Mouse (Mus musculus) ovary, adult 18-20 months (tissue): ENCODE data around the gene Pld4.
A peak's percentile ranks its signal among the peaks of the same experiment; 100 is the strongest.

Experiments
- DNase-seq: peaks from one replicate; pipeline ENCODE4 v3.0.0; 2022; ENCODE audit warnings: low spot score, mixed read lengths

Pld4 gene

GRCm38 (mm10) chr12:112767036-112767890 lies 6.8 kb downstream of the Pld4 start:
- no peak for DNase-seq

- no peak for DNase-seq
These were observed 7.7 kb downstream of the Pld4 start for GRCm38 (mm10) chr12:112768166-112768565.

- no peak for DNase-seq
These were observed 8.6 kb downstream of the Pld4 start for GRCm38 (mm10) chr12:112769031-112769430.

GRCm38 (mm10) chr12:112769751-112770150 lies 9.3 kb downstream of the Pld4 start:
- DNase-seq, result no peak

GRCm38 (mm10) chr12:112770396-112770795 lies 9.9 kb downstream of the Pld4 start:
- DNase-seq, result no peak

- no peak for DNase-seq
These were observed 11.9 kb downstream of the Pld4 start for GRCm38 (mm10) chr12:112772306-112772705.

GRCm38 (mm10) chr12:112773366-112773765 lies 12.9 kb downstream of the Pld4 start:
- DNase-seq, result no peak

- DNase-seq, result no peak
These were observed 13.6 kb downstream of the Pld4 start for GRCm38 (mm10) chr12:112774026-112774425.

- DNase-seq, result no peak
These were observed 14.0 kb downstream of the Pld4 start for GRCm38 (mm10) chr12:112774481-112774880.

GRCm38 (mm10) chr12:112791026-112791425 lies 30.6 kb downstream of the Pld4 start:
- no peak for DNase-seq

- DNase-seq, result peak; percentile 80
These were observed 33.3 kb downstream of the Pld4 start for GRCm38 (mm10) chr12:112793601-112794355.

- DNase-seq, result no peak
These were observed 33.9 kb downstream of the Pld4 start for GRCm38 (mm10) chr12:112794356-112794816.

- DNase-seq, result no peak
These were observed 34.5 kb downstream of the Pld4 start for GRCm38 (mm10) chr12:112794998-112795397.

- DNase-seq, result no peak
These were observed 35.1 kb downstream of the Pld4 start for GRCm38 (mm10) chr12:112795466-112796104.

GRCm38 (mm10) chr12:112796551-112797510 lies 36.4 kb downstream of the Pld4 start:
- DNase-seq, result no peak

GRCm38 (mm10) chr12:112797672-112798331 lies 37.3 kb downstream of the Pld4 start:
- DNase-seq, result peak; percentile 43

- DNase-seq, result no peak
These were observed 37.9 kb downstream of the Pld4 start for GRCm38 (mm10) chr12:112798332-112798681.

- no peak for DNase-seq
These were observed 38.3 kb downstream of the Pld4 start for GRCm38 (mm10) chr12:112798716-112799115.

- DNase-seq, result no peak
These were observed 38.9 kb downstream of the Pld4 start for GRCm38 (mm10) chr12:112799237-112799970.

GRCm38 (mm10) chr12:112800476-112800875 lies 40.0 kb downstream of the Pld4 start:
- no peak for DNase-seq
